Mouse (Mus musculus): ENCODE data around the gene Pard6b.
"Not testable (repeated sequence)": the region's sequence is repeated elsewhere in the genome, so short reads cannot be mapped to it uniquely, and the experiment has no call there.

Gene Pard6b

DNA sequence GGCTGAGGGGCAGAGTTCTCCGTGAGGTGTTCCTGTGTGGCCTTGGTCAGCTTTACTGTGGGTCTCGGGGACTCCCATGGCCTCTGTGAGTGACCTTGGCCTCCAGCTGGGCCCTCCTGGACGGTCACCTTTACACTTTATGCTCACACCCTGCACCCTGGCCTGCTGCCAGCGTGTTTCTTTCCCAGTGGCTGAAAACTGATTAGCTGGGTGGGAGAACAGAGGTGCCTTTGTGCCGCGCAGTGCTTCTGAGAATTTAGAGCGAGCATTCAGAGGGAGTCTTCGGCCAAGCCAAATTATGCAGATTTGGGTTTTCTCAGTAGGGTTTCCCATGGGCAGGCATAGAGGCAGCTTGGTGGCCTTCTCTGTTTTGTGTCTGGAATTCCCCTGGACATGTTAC is 14.3 kb downstream of the Pard6b start:
- in situ Hi-C loops (cut with MboI, MseI), result loop anchor here in 1 of 2 experiments (10.0 kb wide), 1 partner anchor 350 kb away; no protein-coding TSS in a partner anchor

DNA sequence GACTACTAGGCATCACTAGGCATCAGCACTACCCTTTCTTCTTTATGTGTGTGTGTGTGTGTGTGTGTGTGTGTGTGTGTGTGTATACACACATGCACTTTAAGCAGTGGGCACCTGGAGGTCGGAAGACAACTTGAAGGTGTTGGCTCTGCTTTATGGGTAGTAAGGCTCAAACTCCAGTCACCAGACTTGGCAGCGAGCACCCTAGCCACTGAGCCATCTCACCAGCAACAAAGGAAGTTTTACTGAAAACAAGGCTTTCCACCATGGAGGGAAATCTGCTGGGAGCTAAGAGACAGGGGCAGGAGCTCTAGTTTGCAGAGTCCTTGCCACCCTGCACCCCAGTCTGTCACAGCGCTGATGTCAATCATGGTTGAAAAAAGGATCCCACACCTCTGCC is 15.7 kb downstream of the Pard6b start:
- in situ Hi-C loops (cut with MboI, MseI), result loop anchor here in 1 of 2 experiments (10.0 kb wide), 1 partner anchor 348 kb away; no protein-coding TSS in a partner anchor

DNA sequence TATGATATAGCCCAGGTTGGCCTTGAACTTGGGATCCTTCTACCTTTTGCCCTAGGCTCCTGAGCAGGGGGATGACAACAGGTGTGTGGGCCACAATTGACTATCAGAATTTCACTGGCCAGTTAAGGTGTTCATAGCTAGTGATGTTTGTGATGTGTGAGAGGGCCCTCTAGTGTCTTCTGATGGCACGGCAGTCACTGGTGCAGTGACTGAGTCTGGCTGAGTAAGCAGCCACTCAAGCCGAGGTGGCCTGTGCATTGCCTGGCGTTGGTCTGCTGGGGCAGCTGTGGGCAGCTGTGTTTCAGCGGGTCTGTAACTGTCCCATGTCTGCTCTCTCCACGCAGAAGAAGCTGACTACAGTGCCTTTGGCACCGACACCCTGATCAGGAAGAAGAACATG is 17.2 kb downstream of the Pard6b start:
- in situ Hi-C loops (cut with MboI, MseI), result loop anchor here in 1 of 2 experiments (10.0 kb wide), 1 partner anchor 347 kb away; no protein-coding TSS in a partner anchor

DNA sequence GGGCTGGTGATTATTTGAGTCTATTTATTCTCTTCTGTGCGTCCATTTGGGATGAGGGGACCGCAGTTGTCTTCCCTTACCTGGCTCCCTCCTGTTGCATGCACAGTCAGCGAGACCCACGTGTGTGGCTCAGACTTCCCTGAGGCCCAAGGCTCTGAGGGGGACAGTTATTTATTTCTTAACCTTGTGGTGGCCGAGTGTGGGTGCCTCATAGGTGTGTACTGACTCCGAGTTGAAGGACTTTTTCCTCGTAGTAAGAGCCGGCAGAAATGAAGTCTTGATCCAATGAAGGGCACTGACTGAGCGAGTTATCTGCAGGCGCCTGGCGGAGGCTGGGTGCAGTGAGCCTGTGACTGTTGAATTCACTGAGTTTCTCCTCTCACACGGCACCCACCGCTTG is 19.2 kb downstream of the Pard6b start:
- in situ Hi-C loops (cut with MboI, MseI), result no loop called here

DNA sequence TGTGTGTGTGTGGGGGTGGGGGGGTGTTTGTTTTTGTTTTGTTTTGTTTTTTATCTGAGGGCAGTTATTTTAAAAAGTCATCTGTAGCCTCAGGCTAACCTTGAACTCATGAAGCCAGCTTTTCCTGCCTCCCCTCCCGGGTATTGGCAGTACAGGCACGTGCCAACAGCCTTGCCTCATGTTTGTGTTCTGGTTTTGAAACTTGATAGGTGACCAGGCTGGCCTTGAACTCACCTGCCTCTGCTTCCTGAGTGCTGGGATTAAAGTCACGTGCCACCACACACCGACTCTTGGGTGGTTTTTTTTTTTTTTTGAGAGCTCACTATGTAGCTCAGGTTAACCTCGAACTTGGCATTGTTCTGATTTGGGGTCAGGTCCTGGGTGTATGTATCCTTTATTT is 21.0 kb downstream of the Pard6b start:
- in situ Hi-C loops (cut with MboI, MseI), result no loop called here

DNA sequence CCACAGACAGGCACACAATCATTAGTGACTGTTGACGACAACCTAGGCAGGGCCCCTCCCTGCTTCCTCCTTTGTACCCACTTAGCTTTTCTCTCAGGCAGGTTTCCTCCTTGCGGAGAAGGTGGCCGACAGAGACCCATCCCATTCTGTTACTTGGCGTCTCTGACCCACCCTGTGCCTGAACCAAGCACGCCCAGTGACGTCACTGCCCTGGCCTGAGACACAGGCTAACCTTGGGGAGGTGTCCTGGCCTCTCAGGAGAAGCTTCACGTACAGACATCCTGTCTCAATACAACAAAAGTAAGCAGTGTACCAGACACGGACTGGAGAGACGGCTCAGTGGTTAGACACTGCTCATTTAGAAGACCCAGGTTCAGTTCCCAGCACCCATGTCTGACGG is 22.5 kb downstream of the Pard6b start:
- in situ Hi-C loops (cut with MboI, MseI), result no loop called here

DNA sequence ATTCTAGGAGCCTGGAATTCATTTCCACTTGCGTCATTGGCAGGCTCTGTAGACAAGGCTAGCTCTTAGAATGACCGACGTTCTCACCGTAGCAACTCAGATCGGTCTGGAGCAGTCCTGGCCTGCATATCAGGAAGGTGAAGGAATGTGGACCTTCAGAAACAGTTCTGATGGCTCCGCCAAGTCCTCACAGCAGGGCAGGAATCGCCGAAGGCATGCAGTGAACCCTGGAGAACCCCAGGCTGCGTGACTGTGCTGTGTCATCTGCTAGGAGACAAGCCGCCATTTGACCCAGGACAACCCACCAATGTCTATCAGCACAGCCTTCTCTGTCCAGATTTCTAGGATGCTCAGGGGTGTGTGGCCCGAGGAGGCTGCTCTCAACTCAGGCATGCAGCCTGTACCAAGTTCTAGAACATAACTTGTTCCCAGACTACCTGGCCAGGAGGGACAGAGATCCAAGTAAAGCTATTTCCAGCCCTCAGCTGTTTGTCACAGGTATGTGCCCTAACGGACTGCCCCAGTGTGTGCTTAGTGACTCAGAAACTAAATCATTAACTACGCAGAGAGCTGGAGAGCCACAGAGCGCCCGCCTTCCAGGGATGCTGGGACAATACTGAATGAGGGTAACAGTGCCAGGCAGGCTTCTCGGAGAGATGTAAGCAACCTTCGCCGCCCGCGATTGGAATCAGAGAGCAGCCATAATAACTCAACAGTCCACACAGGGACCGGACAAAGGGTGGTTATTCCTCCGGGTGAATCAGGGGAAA is 23.8 kb downstream of the Pard6b start:
- in situ Hi-C loops (cut with MboI, MseI), result no loop called here

DNA sequence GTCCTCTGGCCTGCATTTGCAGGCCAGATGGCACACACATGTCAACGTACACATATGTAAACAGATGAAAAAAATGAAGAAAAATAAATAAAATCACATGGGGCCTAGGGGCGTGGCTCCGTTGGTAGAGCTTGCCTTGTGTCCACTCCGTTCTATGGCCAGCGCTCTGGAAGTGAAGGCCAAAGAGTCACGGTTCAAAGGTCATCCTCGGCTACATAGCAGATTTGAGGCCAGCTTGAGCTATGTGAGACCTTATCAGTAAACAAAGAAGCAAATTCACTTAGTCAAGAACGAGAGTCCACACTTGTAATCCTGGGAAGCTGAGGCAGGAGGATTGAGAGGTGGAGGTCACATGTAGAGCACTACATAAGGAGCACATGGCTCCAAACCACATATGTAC is 24.5 kb downstream of the Pard6b start:
- in situ Hi-C loops (cut with MboI, MseI), result no loop called here

DNA sequence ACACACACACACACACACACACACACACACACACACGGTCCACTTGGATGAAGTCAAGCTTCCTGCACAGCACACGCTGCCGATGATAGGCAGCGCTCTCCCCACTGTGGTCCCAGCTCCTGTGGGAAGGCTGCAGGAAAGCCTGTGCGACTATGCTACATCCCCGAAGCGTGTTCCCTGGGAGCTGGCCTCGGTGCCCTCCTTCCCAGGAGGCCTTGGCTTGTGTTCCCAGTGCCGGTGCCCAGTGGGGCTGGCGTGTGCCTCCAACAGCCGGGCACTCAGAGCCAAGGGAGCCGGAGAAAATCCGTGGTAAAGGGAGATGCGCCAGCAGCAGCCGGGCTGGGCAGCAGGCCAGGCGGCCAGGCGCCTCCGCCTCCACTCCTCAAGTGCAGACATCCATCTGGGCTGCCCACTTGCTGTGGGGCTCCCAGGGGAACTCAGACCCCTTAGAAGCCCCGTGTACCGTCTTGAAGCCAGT is 25.9 kb downstream of the Pard6b start:
- in situ Hi-C loops (cut with MboI, MseI), result no loop called here

DNA sequence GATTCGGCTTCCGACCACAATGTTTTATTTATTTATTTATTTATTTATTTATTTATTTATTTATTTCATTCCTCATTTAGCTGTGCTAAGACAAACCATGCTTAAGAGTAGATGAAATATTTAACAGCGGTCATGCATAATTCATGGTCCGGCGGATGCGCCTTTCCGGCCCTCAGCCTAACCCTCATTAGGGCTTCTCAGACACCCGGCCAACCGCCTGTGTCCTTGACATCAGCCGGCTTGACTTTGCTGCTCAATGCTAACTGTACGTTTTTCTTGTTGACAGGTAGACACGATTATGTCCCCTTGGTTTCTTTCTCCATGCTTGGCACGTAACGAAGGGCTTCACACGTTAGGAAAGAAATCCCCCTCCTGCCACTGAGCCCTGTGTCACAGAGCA is 26.6 kb downstream of the Pard6b start:
- in situ Hi-C loops (cut with MboI, MseI), result no loop called here

DNA sequence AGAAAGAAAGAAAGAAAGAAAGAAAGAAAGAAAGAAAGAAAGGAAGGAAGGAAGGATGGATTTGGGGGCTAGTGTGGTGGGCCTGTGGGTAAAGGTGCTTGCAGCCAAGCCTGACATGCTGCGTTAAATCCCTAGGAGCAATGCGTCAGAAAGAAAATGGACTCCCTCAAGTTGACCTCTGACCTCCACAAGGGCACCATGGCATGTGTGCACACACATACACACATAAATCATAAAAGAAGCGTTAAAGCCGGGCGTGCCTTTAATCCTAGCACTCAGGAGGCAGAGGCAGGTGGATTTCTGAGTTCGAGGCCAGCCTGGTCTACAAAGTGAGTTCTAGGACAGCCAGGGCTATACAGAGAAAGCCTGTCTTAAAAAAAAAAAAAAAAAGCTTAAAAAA is 27.1 kb downstream of the Pard6b start:
- in situ Hi-C loops (cut with MboI, MseI), result not testable (repeated sequence)

DNA sequence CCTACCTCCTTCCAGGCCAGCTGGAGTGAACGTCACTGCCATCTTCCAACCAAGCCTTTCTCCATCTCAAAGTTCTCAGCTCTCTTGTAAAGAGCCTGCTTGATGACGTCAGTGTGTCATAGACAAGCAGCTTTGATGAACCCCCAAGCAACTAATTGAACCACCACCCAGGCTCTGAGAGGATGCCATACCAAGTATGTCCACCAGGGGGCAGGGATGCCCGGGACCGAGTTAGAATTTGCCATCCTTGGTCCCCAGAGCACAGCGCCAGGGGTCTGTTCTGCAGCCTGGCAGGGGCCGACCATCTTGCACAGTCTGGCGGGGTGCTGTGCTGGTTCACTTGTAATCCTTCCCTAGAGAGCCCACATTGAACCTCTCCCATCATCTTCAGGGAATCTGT is 31.1 kb downstream of the Pard6b start:
- in situ Hi-C loops (cut with MboI, MseI), result loop anchor here (5.0 to 10.0 kb wide), 3 partner anchors 93 to 330 kb away; partner anchors contain the start of gene Adnp (in 1 of the 2)

DNA sequence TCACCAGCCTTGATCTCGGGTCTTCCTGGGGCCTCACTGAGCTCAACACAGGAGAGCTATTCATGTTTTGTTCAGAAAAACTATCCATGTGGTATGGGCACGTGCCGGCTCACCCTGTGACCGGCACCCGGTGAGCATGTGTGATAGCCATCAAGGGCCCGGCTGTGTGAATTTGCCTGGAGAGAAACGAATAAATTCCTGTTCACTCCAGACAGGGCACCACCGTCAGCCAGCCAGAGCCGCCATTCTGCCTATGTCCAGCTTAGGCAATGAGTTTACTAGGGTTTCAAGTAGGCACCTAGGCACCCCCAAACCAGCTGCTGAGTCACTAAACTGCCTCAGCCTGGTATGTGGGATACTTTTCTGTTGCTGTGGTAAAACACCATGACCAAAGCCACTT is 32.5 kb downstream of the Pard6b start:
- in situ Hi-C loops (cut with MboI, MseI), result loop anchor here (5.0 to 10.0 kb wide), 3 partner anchors 92 to 329 kb away; partner anchors contain the start of gene Adnp (in 1 of the 2)

DNA sequence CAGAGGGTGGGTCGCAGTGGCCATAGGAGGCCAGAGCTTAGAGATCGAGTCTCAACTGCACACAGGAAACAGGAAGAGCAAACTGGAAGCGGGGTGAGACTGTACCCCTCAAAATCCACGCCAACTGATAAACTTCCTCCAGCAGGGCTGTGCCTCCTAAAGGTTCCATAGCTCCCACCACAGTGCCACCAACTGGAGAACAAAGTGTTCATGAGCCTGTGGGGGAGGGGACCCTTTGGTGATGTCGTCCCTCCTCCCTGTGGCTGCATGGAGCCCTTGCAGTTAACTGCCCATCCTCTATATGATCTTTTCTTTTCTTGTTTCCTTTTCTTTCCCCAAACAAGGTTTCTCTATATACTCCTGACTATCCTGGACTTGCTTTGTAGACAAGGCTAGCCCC is 32.9 kb downstream of the Pard6b start:
- in situ Hi-C loops (cut with MboI, MseI), result loop anchor here (5.0 to 10.0 kb wide), 3 partner anchors 91 to 329 kb away; partner anchors contain the start of gene Adnp (in 1 of the 2)

DNA sequence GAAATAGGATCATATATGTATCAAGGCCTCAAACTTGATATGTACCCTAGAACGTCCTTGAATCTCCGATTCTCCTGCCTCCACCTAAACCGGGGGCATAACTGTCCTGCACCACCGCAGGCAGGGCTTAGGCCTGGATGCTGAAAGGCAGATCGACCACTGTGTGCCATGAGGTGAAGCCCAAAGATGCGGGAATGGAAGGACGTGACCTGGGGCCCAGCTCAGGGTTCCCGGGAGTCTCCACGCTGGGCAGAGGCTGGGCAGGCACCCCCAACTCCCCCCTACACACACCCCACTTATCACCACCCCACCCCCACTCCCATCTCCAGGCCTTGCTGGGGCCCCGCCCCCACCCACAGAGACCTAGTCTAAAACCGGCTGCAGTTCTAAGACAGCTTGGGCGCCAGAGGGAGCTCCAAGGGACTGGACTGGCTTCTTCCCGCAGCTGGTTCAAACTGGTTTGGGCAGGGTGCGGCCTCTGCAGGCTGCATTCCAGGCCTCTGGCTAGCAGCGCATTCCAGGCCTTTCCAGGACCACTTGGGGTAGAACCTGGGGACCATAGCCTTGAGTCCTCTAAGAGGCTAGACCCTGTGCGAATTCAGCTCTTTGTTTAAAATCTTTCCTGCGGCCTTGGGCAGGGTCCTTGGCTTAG is 34.0 kb downstream of the Pard6b start:
- in situ Hi-C loops (cut with MboI, MseI), result loop anchor here (5.0 to 10.0 kb wide), 3 partner anchors 90 to 327 kb away; partner anchors contain the start of gene Adnp (in 1 of the 2)

DNA sequence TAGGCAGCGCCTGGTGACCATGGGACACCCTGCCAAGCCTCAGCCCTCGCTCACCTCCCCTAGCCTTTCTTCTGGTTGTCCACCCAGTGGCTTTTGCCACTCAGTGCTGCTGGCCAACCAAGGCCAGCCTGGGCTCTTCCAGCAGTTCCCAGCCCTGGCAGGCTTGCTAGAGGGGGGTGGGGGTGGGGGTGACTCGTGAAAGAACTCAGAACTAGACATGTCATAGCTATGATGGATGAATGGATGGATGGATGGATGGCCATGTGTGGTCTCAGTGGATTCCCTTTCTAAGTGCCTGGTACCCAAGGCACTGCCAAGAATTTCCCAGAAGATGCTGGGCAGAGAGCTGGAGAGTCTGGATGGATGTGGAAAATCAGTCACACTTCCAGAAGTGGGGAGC is 35.0 kb downstream of the Pard6b start:
- in situ Hi-C loops (cut with MboI, MseI), result loop anchor here in 1 of 2 experiments (10.0 kb wide), 2 partner anchors 89 to 319 kb away; partner anchors contain the start of gene Adnp

DNA sequence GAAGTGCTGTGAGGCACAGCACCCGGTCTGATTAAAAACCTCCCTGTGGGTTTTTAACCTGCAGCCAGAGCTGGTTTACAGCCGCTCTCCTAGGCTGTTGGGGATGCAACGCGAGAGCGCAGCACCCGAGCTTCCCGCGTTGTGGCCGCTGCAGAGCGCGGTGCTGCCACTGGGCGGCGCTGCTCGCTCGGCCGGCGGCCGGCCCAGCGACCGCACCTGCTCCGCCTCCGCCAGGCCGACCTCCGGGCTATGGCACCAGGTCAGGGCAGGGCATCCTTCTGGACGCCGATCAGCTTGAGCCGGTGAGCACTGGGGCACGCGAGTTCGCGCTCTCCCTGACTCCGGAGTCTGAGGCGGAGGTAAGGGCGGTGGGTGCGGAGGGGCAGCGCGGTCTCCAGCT is 36.3 kb downstream of the Pard6b start:
- in situ Hi-C loops (cut with MboI, MseI), result loop anchor here in 1 of 2 experiments (10.0 kb wide), 2 partner anchors 88 to 318 kb away; partner anchors contain the start of gene Adnp

DNA sequence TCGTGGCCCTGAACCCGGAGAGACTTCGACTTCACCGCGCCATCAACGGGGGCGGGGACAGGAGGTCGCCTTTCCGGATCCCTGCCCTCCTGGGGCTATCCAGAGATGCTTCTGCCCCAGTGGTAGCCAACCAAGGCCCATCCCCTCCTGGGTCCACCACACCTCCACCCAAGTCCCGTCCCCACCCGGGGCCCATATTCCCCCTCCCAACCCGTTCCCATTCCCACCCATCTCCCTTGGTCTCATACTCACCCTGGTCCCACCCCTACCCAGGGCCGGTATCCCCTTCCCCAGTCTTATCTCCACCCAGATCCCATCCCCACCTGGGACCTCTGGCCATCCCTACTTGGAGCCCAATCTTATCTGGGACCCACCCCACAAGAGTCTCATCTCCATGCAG is 36.7 kb downstream of the Pard6b start:
- in situ Hi-C loops (cut with MboI, MseI), result loop anchor here in 1 of 2 experiments (10.0 kb wide), 2 partner anchors 87 to 317 kb away; partner anchors contain the start of gene Adnp

DNA sequence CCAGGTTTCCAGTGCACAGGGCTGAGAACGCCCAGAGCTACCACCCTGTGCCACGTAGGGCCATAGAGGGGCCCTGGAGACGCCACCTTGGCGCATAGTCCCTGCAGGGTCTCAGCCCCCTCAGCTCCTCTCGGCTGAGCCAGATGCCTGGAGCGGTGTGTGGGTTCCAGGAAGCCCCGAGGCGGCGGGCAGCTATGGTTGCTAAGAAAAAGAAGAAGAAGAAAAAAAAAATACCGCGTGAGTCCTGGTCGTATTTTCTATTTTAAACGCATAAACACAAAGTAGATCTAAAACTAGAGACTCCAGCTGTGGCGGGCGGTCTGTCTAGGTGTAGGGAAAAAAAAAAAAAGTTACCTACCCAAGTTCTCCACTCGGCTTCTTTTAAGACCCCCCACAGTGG is 37.2 kb downstream of the Pard6b start:
- in situ Hi-C loops (cut with MboI, MseI), result loop anchor here in 1 of 2 experiments (10.0 kb wide), 2 partner anchors 87 to 317 kb away; partner anchors contain the start of gene Adnp

DNA sequence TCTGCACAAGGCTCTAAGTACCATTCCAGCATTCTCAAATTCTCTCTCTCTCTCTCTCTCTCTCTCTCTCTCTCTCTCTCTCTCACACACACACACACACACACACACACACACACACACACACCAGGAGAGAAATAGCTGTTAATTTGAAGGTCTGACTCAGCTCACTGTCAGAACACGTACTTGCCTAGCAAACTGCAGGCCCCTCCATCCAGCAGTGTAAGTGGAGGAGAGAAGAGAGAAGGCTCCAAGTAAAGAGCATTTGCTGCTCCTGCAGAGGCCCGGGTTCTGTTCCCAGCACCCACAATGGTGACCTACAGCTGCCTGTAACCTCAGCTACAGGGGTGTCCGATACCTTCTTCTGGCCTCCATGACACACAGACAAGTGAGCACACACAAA is 37.7 kb downstream of the Pard6b start:
- in situ Hi-C loops (cut with MboI, MseI), result loop anchor here in 1 of 2 experiments (10.0 kb wide), 2 partner anchors 86 to 316 kb away; partner anchors contain the start of gene Adnp

DNA sequence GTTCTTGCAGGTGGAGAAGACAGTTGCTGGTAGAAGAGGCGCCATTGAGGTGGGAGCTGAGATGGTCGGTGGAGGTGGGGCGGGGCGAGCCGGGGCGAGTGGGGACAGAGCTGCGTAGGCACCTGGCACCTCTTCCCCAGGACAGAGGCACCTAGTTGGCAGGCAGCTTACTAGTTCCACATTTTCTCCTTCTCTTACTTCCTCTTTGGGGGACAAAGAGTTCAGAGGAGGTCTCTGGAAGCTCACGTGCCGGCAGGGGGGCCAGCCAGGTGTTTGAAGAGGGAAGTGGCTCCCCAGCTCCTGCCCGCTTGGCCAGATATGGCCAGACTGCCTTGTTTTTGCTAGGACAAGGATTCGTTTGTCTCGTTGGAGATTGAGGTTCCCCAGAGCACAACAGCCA is 38.3 kb downstream of the Pard6b start:
- in situ Hi-C loops (cut with MboI, MseI), result loop anchor here in 1 of 2 experiments (10.0 kb wide), 2 partner anchors 86 to 316 kb away; partner anchors contain the start of gene Adnp

DNA sequence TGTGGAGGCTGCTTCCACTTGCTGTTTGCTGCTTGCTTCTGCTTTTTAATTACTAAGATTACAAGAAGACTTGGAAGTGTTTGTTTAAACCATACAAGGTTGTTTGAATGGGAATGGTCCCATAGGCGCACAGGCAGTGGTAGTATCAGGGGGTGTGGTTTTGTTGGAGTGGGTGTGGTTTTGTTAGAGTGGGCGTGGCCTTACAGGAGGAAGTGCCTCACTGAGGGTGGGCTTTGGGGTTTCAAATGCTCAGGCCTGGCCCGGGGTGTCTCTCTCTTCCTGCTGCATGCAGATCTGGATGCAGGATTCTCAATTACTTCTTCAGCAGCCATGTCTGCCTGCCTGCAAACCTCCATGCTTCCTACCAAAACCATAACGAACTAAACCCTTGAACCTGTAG is 40.1 kb downstream of the Pard6b start:
- in situ Hi-C loops (cut with MboI, MseI), result loop anchor here in 1 of 2 experiments (5.0 kb wide), 1 partner anchor 76 kb away; no protein-coding TSS in a partner anchor

All from T-helper 17 cell (primary cell).